Mouse (Mus musculus) mouse embryonic stem cell (cell line): ENCODE measurements around the gene Zfp69.

ENCODE experiments used
- in situ Hi-C, 2 experiments: fragments of 300-500 bp; cut with MboI; formaldehyde crosslinking; loops; 1 replicate in 1 of 2; 3 replicates in 1 of 2; pipeline ENCODE4 v1.14.3; 2019 to 2020; ENCODE audit warnings: low sequenced_read_pairs in 2 of 2, low pct_unique_long_range_greater_than_20kb in 1 of 2, mixed read lengths in 1 of 2; ENCODE audit not compliant: unreplicated experiment in 1 of 2

Gene Zfp69

GRCm38 (mm10) chr4:120935006-120935405, 16.5 kb downstream of the Zfp69 start:
- in situ Hi-C loops: no loop called here

DNA sequence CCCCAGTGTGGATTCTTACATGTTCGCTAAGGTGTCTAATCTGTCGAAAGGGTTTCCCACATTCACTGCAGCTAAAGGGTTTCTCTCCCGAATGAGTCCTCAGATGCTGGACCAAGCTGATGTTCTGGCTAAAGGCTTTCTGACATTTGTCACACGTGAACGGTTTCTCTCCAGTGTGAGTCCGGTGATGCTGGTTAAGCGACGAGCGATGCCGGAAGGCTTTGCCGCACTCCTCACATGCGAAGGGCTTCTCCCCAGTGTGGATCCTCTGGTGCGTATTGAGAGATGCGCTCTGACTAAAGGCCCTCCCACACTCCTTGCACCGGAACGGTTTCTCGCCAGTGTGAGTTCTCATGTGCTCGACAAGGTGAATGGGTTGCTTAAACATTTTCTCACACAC, 20.8 kb downstream of the Zfp69 start:
- in situ Hi-C loops: no loop called here

DNA sequence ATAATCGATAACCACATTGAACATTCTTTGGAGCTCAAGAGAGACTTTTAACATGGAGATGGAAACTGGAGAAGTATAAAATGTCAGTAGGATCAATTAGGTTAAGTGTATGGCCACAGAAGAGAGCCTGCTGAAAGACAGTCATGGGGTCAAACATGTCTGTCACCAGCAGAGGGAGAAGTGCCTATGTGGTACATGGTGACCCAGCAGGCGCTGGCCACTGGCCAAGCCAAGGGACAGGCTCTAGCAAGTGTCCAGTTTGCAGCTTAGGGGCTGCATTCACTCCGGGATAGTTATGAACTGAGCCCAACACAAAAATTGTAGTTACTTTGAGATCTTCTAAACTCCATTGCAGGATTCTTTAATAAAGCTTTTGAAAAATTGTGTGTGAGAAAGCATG, 22.8 kb downstream of the Zfp69 start:
- in situ Hi-C loops: no loop called here

GRCm38 (mm10) chr4:120925386-120925785, 26.1 kb downstream of the Zfp69 start:
- in situ Hi-C loops: no loop called here

DNA sequence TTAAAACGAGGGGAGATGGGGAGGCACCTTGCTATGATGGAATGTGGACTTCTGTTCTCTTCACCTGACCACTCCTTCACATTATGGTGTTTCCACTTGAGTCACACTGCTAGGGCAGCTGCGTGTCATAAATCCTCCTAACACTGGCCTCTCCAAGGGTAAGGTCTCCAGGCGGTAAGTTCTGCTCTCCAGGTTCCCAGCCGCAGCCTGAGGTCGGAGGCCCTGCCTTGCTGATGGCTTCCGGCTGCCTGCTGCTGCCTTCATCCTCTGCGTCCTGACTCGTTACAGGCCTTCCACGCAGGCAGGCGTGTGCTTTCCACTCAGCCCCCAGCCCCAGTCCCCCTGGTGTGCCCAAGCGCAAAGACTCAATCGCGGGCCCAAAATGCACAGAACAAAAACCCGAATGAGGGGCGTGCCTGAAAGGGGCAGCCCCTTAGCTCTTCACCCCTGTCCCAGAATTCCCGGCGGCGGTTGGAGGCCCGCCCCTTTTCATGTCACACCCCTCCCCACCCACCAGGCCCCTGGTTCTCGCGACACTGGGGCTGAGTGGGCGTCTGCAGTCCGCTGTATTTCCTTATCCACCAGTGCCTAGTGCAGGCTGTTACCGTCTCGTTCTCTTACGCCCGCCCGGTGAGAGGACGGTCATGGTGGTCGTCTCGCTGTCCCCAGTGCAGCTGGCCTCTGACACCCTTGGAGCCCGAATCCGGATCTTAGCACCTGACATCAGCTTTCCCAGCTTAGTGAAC, 26.8 kb downstream of the Zfp69 start, which contains the start of gene Exo5:
Gene Exo5 (minus strand): TSS at position 464 of the 746 bp plus-strand sequence.
- in situ Hi-C loops: loop anchor here (25.0 kb wide), 1 partner anchor 237 kb away; no protein-coding TSS in a partner anchor

- in situ Hi-C loops: loop anchor here (25.0 kb wide), 1 partner anchor 234 kb away; no protein-coding TSS in a partner anchor
Measured at GRCm38 (mm10) chr4:120921461-120921860, 30.0 kb downstream of the Zfp69 start.

DNA sequence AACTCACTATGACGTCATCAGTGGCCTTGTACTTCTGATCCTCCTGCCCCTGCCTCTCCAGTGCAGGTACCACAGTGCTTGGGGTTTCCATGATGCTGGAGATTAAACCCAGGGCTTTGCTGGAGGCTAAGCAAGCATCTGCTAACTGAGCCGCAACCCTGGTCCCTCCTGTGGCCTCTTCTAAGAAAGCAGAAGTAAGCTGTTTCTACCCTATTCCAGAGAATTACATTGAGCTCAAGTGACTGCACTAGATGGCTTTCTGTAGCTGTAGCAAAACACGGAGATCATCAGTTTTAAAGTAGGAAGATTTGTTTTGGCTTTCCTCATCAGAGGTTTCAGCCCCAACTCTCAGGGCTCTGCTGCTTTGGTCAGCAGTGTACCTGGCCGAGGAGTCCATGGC, 37.0 kb downstream of the Zfp69 start:
- in situ Hi-C loops: loop anchor here (10.0 to 25.0 kb wide), 2 partner anchors 227 to 320 kb away; no protein-coding TSS in a partner anchor

- in situ Hi-C loops: loop anchor here (10.0 to 25.0 kb wide), 2 partner anchors 227 to 319 kb away; no protein-coding TSS in a partner anchor
Measured at GRCm38 (mm10) chr4:120913861-120914260, 37.6 kb downstream of the Zfp69 start.

- in situ Hi-C loops: loop anchor here (10.0 to 25.0 kb wide), 2 partner anchors 226 to 319 kb away; no protein-coding TSS in a partner anchor
Measured at GRCm38 (mm10) chr4:120913443-120913842, 38.1 kb downstream of the Zfp69 start.

GRCm38 (mm10) chr4:120912866-120913265, 38.6 kb downstream of the Zfp69 start:
- in situ Hi-C loops: loop anchor here (10.0 to 25.0 kb wide), 2 partner anchors 226 to 318 kb away; no protein-coding TSS in a partner anchor

GRCm38 (mm10) chr4:120911086-120911485, 40.4 kb downstream of the Zfp69 start:
- in situ Hi-C loops: loop anchor here (10.0 to 25.0 kb wide), 2 partner anchors 224 to 316 kb away; no protein-coding TSS in a partner anchor

DNA sequence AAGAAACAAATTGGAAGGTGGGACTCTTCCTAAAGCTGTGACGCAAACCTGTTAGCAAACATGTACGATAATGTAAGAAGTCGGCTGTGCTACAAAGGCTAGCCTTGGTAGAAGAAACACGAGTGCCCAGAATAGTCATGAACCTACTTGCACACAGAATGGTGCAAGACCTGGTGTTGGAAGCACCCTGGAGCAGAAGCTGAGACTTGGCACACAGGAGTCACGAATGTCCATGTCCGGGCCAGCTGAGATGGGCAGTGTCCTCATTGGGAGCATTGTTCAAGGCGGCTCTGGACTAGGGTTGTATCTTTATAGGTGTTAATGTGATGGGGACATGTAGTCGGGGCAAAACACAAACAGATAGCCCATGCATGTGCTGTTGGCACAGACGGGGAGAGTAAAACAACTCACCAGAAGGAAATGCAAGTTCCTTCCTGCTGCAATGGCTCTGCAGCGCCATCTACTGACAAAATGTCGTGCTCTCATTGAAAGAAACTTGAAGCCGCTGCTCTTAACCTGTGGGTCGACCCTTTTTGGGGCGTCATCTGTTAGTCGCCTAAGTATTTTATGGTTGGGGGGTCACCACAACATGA, 41.8 kb downstream of the Zfp69 start:
- in situ Hi-C loops: loop anchor here (10.0 to 25.0 kb wide), 2 partner anchors 222 to 315 kb away; no protein-coding TSS in a partner anchor

DNA sequence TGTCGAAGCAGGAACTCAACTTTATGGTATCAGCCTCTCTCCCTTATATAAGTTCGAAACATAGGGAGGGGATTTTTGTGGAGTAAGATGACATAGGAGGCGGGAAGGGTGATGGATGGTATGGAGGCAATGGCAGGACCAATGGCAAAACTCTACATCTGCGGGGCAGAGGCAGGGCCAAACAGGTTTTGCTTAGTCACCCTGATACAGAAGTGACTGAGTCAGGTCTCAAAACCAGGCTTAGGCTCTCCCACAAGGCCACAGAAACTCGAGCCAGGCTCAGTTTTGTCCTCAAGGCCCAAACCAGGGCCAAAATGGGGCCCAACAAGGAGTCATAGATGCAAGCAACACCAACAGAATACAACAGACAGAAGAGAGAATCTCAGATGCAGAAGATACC, 45.9 kb downstream of the Zfp69 start:
- in situ Hi-C loops: loop anchor here (25.0 kb wide), 1 partner anchor 218 kb away; no protein-coding TSS in a partner anchor

DNA sequence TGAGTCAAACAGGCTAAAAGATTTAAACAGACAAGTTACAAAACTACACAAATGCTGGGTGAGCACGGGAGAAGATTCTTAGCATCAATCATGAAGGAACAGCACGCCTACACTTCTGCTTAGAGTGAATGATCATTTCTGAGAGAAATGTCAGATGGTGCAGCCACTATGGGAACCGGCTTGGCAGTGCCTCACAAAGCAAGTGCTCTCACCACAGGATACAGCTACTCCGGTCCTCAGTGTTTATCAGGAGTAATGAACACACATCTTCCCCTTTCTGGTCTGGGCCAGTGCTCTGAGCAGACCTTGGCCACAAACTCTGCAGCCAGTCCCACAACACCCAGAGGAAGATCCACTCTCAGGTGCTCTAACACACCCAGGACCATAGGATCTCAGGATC, 47.0 kb downstream of the Zfp69 start:
- in situ Hi-C loops: loop anchor here (25.0 kb wide), 1 partner anchor 217 kb away; no protein-coding TSS in a partner anchor

GRCm38 (mm10) chr4:120895810-120896584, 55.5 kb downstream of the Zfp69 start:
- in situ Hi-C loops: no loop called here

- in situ Hi-C loops: no loop called here
Measured at GRCm38 (mm10) chr4:120895226-120895625, 56.3 kb downstream of the Zfp69 start.

- in situ Hi-C loops: no loop called here
Measured at GRCm38 (mm10) chr4:120894584-120894983, 56.9 kb downstream of the Zfp69 start.

DNA sequence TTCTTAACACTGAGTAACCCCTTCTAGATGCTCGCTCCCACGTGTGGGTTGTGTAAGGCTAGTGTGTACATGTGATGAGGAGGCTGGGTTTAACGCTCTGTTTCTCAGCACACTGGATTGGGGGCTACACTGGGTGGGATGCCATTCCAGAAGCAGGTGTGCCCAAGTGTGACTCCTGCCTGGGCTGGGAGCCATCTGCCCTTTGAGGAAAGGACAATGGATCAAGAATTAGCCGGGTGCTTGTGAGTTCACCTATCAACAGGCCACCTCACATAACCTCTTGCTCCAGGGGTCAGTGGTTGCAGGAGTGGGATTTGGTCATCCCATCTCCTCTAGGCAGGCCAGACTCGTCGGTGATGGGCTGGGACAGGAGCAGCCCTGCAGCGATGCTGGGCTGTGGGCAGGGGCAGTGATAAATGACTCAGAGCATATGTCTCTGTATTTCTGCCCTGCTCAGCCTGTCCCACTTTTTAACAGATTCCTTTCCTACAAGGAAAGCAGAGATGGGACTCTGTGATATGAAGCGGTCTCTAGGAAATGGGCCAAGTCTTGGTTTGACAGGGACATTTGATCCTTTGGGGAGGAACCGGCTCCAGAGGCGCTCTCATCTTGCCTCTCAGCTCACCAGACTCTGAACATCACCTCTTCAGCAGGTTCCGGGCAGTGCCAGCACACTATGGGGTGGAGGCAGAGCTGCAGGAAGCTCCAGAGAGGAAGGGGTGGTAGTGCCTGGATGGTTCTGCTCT, 57.7 kb downstream of the Zfp69 start:
- in situ Hi-C loops: no loop called here
